Mouse (Mus musculus): ENCODE measurements around the gene Sept9. TPM values are rescaled to one million over a fixed set of nuclear protein-coding genes. Genes with fewer than 3 reads are reported as not detected.

Sept9 gene
- polyA plus RNA-seq, 1 experiment from 2014 or later = 52.5 TPM

GRCm38 (mm10) chr11:117385331-117386103 lies 186.1 kb downstream of the Sept9 start:
- Histone ChIP-seq H3K9ac (replicated peaks; ENCODE audit: low read depth) (no peak overlapping the region), H3K36me3 (ENCODE audit: insufficient read depth, low read length) (no peaks in the 10 kb centered on the region), H3K27me3 (replicated peaks; ENCODE audit: insufficient read depth, low read length) (peaks cover 5% of the 10 kb centered on the region; the same call in 1 of the 2 replicates), H3K4me3 (ENCODE audit: low read depth, low read length) (no peak overlapping the region), H3K4me1 (ENCODE audit: insufficient read depth, low read depth, low read length) (no peaks in the 10 kb centered on the region), H3K27ac (ENCODE audit: low read length) (no peak overlapping the region), H3K4me2 (replicated peaks; ENCODE audit: low read depth, low read length) (no peak overlapping the region), H3K9me3 (ENCODE audit: low read length) (no peaks in the 10 kb centered on the region)
- TF ChIP-seq CTCF (IDR thresholded peaks at IDR 0.05) (no peak), EP300 (IDR thresholded peaks at IDR 0.05) (no peak)
- ATAC-seq (no peak), DNase-seq (ENCODE audit: low spot score) (no peak)
- 49% methylated on average over 15 of the region's 15 CpGs for WGBS

DNA sequence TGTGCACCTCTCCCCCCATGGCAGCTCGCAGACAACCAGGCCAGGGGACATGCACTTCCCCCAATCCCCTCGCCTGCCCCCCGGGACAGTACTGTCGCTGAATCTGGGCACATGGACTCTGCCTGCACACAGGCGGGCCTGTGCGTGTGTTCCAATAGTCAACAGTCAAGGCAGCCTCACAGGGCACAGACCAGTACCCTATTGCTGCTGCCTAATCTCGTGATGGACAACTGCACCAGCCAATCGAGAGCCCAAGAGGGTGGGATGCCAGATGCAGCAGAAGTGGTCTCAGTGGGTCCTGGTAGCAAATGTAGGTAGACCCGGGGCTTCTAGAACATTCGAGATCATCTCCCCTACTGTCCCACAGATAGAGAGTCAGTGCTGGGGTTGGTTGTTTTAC lies 187.8 kb downstream of the Sept9 start:
- Histone ChIP-seq H3K4me1 (ENCODE audit: insufficient read depth, low read depth, low read length) (no peaks in the 10 kb centered on the region), H3K36me3 (ENCODE audit: insufficient read depth, low read length) (no peaks in the 10 kb centered on the region), H3K27ac (ENCODE audit: low read length) (no peak overlapping the region), H3K4me2 (replicated peaks; ENCODE audit: low read depth, low read length) (no peak overlapping the region), H3K27me3 (replicated peaks; ENCODE audit: insufficient read depth, low read length) (peaks cover 5% of the 10 kb centered on the region; the same call in 1 of the 2 replicates), H3K4me3 (ENCODE audit: low read depth, low read length) (no peak overlapping the region), H3K9ac (replicated peaks; ENCODE audit: low read depth) (no peak overlapping the region), H3K9me3 (ENCODE audit: low read length) (no peaks in the 10 kb centered on the region)
- 74% methylated on average over 10 of the region's 10 CpGs for WGBS
- ATAC-seq (no peak), DNase-seq (ENCODE audit: low spot score) (no peak)
- no peak for TF ChIP-seq EP300 (IDR thresholded peaks at IDR 0.05)
- TF ChIP-seq CTCF (IDR thresholded peaks at IDR 0.05) = no peak

DNA sequence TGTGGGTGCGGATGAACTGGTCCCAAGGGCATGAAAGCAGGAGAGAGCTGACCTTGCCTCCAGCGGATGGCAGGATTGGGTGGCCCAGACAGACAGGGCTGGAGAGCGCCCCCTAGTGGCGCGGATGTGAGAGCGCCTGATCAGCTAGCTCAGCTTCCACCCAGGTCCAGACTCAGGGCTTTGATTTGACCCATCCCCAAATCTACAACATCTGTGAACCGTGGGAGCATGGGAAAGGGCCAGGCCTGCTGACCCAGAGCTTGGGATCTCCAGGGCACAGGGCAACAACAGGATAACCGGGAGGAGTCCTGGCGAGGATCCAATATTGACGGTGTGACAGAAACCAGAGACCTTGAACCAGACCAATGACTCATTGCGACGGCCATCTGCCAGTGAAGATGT lies 190.5 kb downstream of the Sept9 start:
- Histone ChIP-seq H3K36me3 (ENCODE audit: insufficient read depth, low read length) (no peaks in the 10 kb centered on the region), H3K4me3 (ENCODE audit: low read depth, low read length) (no peak overlapping the region), H3K4me1 (ENCODE audit: insufficient read depth, low read depth, low read length) (no peaks in the 10 kb centered on the region), H3K4me2 (replicated peaks; ENCODE audit: low read depth, low read length) (no peak overlapping the region), H3K27ac (ENCODE audit: low read length) (no peak overlapping the region), H3K27me3 (replicated peaks; ENCODE audit: insufficient read depth, low read length) (peaks cover 18% of the 10 kb centered on the region), H3K9me3 (ENCODE audit: low read length) (no peaks in the 10 kb centered on the region), H3K9ac (replicated peaks; ENCODE audit: low read depth) (no peak overlapping the region)
- TF ChIP-seq CTCF (IDR thresholded peaks at IDR 0.05) (peak; percentile 87), EP300 (IDR thresholded peaks at IDR 0.05) (no peak)
- 25% methylated on average over 12 of the region's 12 CpGs for WGBS
- ATAC-seq = peak; percentile 50
- peak; percentile 51 for DNase-seq (ENCODE audit: low spot score)

DNA sequence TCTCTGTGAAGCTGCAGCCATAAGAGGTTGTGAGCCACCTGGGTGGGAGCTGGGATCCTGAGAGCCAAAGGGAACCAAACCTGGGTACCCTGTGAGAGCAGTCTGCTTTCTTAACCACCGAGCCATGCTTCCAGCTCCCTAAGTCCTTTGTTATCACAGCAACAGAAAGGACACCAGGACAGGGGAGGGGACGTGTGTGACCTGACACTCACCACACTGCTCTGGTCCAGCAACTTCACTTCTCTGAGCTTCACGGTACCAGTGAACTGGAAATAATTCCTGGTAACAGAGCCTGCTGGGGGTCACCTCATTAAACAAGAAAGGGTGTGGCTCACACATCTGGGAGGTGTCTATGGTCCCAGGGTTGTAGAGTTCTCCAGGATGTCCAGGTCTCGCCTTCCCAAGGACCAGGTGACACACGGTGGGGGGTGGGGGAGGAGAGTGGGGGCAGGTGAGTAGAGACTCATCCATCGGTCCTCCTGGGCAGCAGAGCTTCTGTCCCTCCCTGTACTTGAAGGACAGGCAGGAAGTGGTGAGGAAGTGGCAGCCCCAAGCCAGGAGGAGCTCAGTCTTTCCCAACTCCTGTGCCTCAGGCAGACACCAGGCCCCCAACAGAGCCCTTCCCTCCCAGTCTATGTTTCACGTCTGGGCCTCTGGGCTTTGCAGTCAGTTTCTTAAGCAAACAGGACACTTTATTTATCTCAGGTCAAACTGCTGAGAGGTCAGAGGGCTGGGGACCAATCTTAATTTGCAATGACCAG lies 191.5 kb downstream of the Sept9 start:
- no peaks in the 10 kb centered on the region for H3K4me1 ChIP-seq (ENCODE audit: insufficient read depth, low read depth, low read length)
- H3K9me3 ChIP-seq (ENCODE audit: low read length) = no peaks in the 10 kb centered on the region
- peaks cover 16% of the 10 kb centered on the region; the same call in 1 of the 2 replicates for H3K27me3 ChIP-seq (replicated peaks; ENCODE audit: insufficient read depth, low read length)
- no peak for TF ChIP-seq CTCF (IDR thresholded peaks at IDR 0.05)
- TF ChIP-seq EP300 (IDR thresholded peaks at IDR 0.05) = no peak
- no peak overlapping the region for H3K27ac ChIP-seq (ENCODE audit: low read length)
- no peak overlapping the region for H3K4me2 ChIP-seq (replicated peaks; ENCODE audit: low read depth, low read length)
- ATAC-seq (no peak), DNase-seq (ENCODE audit: low spot score) (no peak)
- H3K4me3 ChIP-seq (ENCODE audit: low read depth, low read length) = no peak overlapping the region
- no peak overlapping the region for H3K9ac ChIP-seq (replicated peaks; ENCODE audit: low read depth)
- no peaks in the 10 kb centered on the region for H3K36me3 ChIP-seq (ENCODE audit: insufficient read depth, low read length)
- WGBS = 17% methylated on average over 7 of the region's 7 CpGs

- no peak for DNase-seq (ENCODE audit: low spot score)
- TF ChIP-seq EP300 (IDR thresholded peaks at IDR 0.05) = no peak
- peak; percentile 59 for TF ChIP-seq CTCF (IDR thresholded peaks at IDR 0.05)
Measured at GRCm38 (mm10) chr11:117392251-117392650, 192.8 kb downstream of the Sept9 start.

DNA sequence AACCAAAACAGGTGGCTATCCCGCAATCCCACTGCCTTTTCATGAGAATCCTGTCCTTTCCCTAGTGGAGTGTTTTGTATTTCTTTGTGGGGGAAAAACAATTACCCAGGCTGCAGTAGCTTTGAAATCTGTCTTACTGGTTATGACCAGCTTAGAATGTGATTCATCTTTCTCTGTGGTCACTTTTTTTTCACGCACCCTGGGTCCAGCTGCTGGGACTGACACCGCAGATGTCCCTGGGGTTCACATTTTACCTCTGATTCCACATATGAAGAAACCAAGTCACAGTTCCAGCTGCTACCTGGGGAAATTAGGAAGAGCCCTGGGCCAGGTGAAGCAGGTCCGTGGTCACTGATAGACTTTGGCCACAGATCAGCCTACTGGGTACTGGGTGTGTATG lies 194.3 kb downstream of the Sept9 start:
- 67% methylated on average over 4 of the region's 4 CpGs for WGBS
- no peak for ATAC-seq
- no peak for TF ChIP-seq EP300 (IDR thresholded peaks at IDR 0.05)
- no peak for TF ChIP-seq CTCF (IDR thresholded peaks at IDR 0.05)

More at GRCm38 (mm10) chr11:117392251-117392650, 192.8 kb downstream of the Sept9 start:
- WGBS = 71% methylated on average over 2 of the region's 2 CpGs
- Histone ChIP-seq H3K36me3 (ENCODE audit: insufficient read depth, low read length) (no peaks in the 10 kb centered on the region), H3K4me1 (ENCODE audit: insufficient read depth, low read depth, low read length) (no peaks in the 10 kb centered on the region), H3K27me3 (replicated peaks; ENCODE audit: insufficient read depth, low read length) (peaks cover 15% of the 10 kb centered on the region; the same call in 1 of the 2 replicates), H3K9ac (replicated peaks; ENCODE audit: low read depth) (no peak overlapping the region), H3K27ac (ENCODE audit: low read length) (no peak overlapping the region), H3K4me2 (replicated peaks; ENCODE audit: low read depth, low read length) (no peak overlapping the region), H3K4me3 (ENCODE audit: low read depth, low read length) (no peak overlapping the region), H3K9me3 (ENCODE audit: low read length) (no peaks in the 10 kb centered on the region)
- ATAC-seq = no peak

More for the DNA sequence above, 194.3 kb downstream of the Sept9 start:
- DNase-seq (ENCODE audit: low spot score) = no peak
- peaks cover 15% of the 10 kb centered on the region; the same call in 1 of the 2 replicates for H3K27me3 ChIP-seq (replicated peaks; ENCODE audit: insufficient read depth, low read length)
- H3K9ac ChIP-seq (replicated peaks; ENCODE audit: low read depth) = no peak overlapping the region
- no peak overlapping the region for H3K27ac ChIP-seq (ENCODE audit: low read length)
- H3K4me2 ChIP-seq (replicated peaks; ENCODE audit: low read depth, low read length) = no peak overlapping the region
- no peaks in the 10 kb centered on the region for H3K9me3 ChIP-seq (ENCODE audit: low read length)
- H3K4me1 ChIP-seq (ENCODE audit: insufficient read depth, low read depth, low read length) = no peaks in the 10 kb centered on the region
- H3K36me3 ChIP-seq (ENCODE audit: insufficient read depth, low read length) = no peaks in the 10 kb centered on the region
- H3K4me3 ChIP-seq (ENCODE audit: low read depth, low read length) = no peak overlapping the region
